Mouse (Mus musculus) urinary bladder, postnatal 14 days (tissue): ENCODE measurements at regions not wholly inside any gene's neighbourhood (a gene's known extent, or its start where the extent isn't known, plus 50 kb on each side); places are given as distances from the start of the nearest gene placed in this dataset.

ENCODE experiments used
- DNase-seq: peaks from one replicate; pipeline ENCODE4 v3.0.0; 2021; ENCODE audit warnings: low spot score

GRCm38 (mm10) chr5:42636162-42636823, 568.5 kb downstream of the Gm16223 start:
- DNase-seq, result no peak

- DNase-seq, result no peak
Measured at GRCm38 (mm10) chr5:42656460-42656859, 576.5 kb upstream of the Cpeb2 start.

GRCm38 (mm10) chr5:42659994-42660393, 573.0 kb upstream of the Cpeb2 start:
- DNase-seq, result no peak

- DNase-seq, result no peak
Measured at GRCm38 (mm10) chr5:42679617-42680016, 553.4 kb upstream of the Cpeb2 start.

GRCm38 (mm10) chr5:42685356-42686057, 547.5 kb upstream of the Cpeb2 start:
- DNase-seq, result peak; percentile 3

- no peak for DNase-seq
Measured at GRCm38 (mm10) chr5:42687176-42687575, 545.8 kb upstream of the Cpeb2 start.
